Mouse (Mus musculus): ENCODE results near the gene Gm45140. TPM values are rescaled to one million over a fixed set of nuclear protein-coding genes. Genes with fewer than 3 reads are reported as not detected.

Gene Gm45140
- polyA plus RNA-seq, 1 experiment from 2014 or later: 3.0 TPM

GRCm38 (mm10) chr6:87809144-87809543 is 26.5 kb downstream of the Gm45140 start:
- peaks cover 25% of the 10 kb centered on the region for H3K4me1 ChIP-seq
- H3K27ac ChIP-seq: no peak overlapping the region
- no peak overlapping the region for H3K4me2 ChIP-seq
- H3K9ac ChIP-seq: no peak overlapping the region
- no peaks in the 10 kb centered on the region for H3K9me3 ChIP-seq
- 85% methylated on average over 2 of the region's 2 CpGs for WGBS
- peaks cover 8% of the 10 kb centered on the region for H3K36me3 ChIP-seq
- H3K27me3 ChIP-seq: no peaks in the 10 kb centered on the region
- ATAC-seq (ENCODE audit: insufficient number of reproducible peaks, low FRiP score, low TSS enrichment, low read depth): no peak
- H3K4me3 ChIP-seq: no peak overlapping the region

GRCm38 (mm10) chr6:87808521-87808920 is 27.1 kb downstream of the Gm45140 start:
- Histone ChIP-seq H3K4me2 (no peak overlapping the region), H3K36me3 (peaks cover 7% of the 10 kb centered on the region), H3K27me3 (no peaks in the 10 kb centered on the region), H3K4me3 (no peak overlapping the region), H3K27ac (no peak overlapping the region), H3K4me1 (peaks cover 25% of the 10 kb centered on the region), H3K9me3 (no peaks in the 10 kb centered on the region), H3K9ac (no peak overlapping the region)
- 76% methylated on average over 3 of the region's 3 CpGs for WGBS
- no peak for ATAC-seq (ENCODE audit: insufficient number of reproducible peaks, low FRiP score, low TSS enrichment, low read depth)

- 81% methylated on average over 4 of the region's 4 CpGs for WGBS
- peaks cover 25% of the 10 kb centered on the region for H3K4me1 ChIP-seq
- H3K36me3 ChIP-seq: peaks cover 7% of the 10 kb centered on the region
- H3K4me3 ChIP-seq: no peak overlapping the region
- H3K27ac ChIP-seq: no peak overlapping the region
- no peak overlapping the region for H3K4me2 ChIP-seq
- ATAC-seq (ENCODE audit: insufficient number of reproducible peaks, low FRiP score, low TSS enrichment, low read depth): no peak
- no peak overlapping the region for H3K9ac ChIP-seq
- no peaks in the 10 kb centered on the region for H3K27me3 ChIP-seq
- no peaks in the 10 kb centered on the region for H3K9me3 ChIP-seq
Measured at GRCm38 (mm10) chr6:87807735-87808440, 27.7 kb downstream of the Gm45140 start.

DNA sequence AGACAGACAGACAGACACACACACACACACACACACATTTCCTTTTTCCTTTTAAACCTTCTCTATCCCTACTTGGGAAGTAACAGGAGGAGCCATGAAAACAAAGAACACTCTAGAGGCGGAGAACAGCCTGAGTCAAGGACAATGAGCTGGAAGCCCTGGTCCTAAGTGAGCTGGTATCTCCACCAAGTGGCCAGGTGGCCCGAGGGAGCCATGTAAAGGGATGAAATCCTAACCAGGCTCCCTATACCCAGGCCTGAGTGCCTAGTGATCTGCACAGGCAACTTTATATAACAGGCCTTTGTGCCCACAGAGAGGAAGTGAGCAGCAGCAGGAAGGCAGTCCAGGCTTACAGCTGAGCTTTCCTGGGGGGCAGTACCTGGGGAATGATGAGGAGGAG is 28.7 kb downstream of the Gm45140 start:
- peaks cover 7% of the 10 kb centered on the region for H3K36me3 ChIP-seq
- no peak for ATAC-seq (ENCODE audit: insufficient number of reproducible peaks, low FRiP score, low TSS enrichment, low read depth)
- H3K9ac ChIP-seq: no peak overlapping the region
- no peak overlapping the region for H3K4me3 ChIP-seq
- no peak overlapping the region for H3K4me2 ChIP-seq
- peaks cover 17% of the 10 kb centered on the region for H3K4me1 ChIP-seq
- WGBS: 63% methylated on average over 2 of the region's 2 CpGs
- H3K27ac ChIP-seq: no peak overlapping the region
- H3K9me3 ChIP-seq: no peaks in the 10 kb centered on the region
- H3K27me3 ChIP-seq: no peaks in the 10 kb centered on the region

DNA sequence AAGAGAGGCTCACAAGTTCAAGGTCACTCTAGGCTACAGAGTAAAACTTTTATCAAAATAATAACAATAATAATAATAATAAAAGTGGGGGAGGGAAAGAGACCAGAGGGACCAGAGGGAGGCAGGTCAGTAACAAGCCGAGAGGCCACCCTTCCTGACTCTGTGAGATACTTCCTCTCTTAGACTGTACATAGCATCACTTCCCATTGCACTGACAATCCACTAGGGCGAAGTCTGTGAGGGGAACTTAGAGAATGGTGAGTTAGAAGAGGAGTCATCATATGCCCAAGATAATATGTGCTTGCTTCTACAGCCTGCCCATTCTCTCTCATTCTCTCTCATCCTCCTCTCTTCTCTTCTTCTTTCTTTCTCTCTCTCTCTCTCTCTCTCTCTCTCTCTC is 29.6 kb downstream of the Gm45140 start:
- no peak overlapping the region for H3K4me2 ChIP-seq
- WGBS: 76% methylated on average over 2 of the region's 2 CpGs
- H3K4me1 ChIP-seq: peaks cover 17% of the 10 kb centered on the region
- no peak for ATAC-seq (ENCODE audit: insufficient number of reproducible peaks, low FRiP score, low TSS enrichment, low read depth)
- H3K9me3 ChIP-seq: no peaks in the 10 kb centered on the region
- H3K27ac ChIP-seq: no peak overlapping the region
- H3K36me3 ChIP-seq: peaks cover 7% of the 10 kb centered on the region
- H3K27me3 ChIP-seq: no peaks in the 10 kb centered on the region
- H3K4me3 ChIP-seq: no peak overlapping the region
- H3K9ac ChIP-seq: no peak overlapping the region

DNA sequence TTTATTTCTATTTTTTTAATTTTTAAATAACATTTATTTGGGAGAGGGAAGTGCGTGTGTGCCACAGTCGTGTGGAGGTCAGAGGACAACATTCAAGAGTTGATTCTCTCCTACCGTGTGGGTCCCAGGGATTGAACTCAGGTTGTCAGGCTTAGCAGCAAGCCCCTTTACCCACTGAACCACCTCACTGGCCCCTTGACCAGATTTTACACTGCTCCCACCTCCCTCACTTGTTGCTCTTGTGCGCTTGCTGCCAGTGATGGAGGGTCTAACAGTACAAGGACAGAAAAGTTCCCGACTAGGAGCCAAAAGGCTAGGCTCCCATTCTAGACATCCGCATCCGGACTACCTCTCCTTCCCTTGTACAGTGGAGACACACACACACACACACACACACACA is 30.1 kb downstream of the Gm45140 start:
- no peak overlapping the region for H3K4me3 ChIP-seq
- H3K9me3 ChIP-seq: no peaks in the 10 kb centered on the region
- 88% methylated on average over 7 of the region's 7 CpGs for WGBS

GRCm38 (mm10) chr6:87804886-87805285 is 30.7 kb downstream of the Gm45140 start:
- Histone ChIP-seq H3K27me3 (no peaks in the 10 kb centered on the region), H3K36me3 (peaks cover 7% of the 10 kb centered on the region), H3K9me3 (no peaks in the 10 kb centered on the region), H3K4me2 (no peak overlapping the region), H3K27ac (no peak overlapping the region), H3K4me1 (peaks cover 6% of the 10 kb centered on the region), H3K4me3 (no peak overlapping the region), H3K9ac (no peak overlapping the region)
- 72% methylated on average over 7 of the region's 7 CpGs for WGBS
- no peak for ATAC-seq (ENCODE audit: insufficient number of reproducible peaks, low FRiP score, low TSS enrichment, low read depth)

More for the DNA sequence above, 30.1 kb downstream of the Gm45140 start:
- no peak overlapping the region for H3K27ac ChIP-seq
- no peak for ATAC-seq (ENCODE audit: insufficient number of reproducible peaks, low FRiP score, low TSS enrichment, low read depth)
- H3K4me2 ChIP-seq: no peak overlapping the region
- no peaks in the 10 kb centered on the region for H3K27me3 ChIP-seq
- H3K4me1 ChIP-seq: peaks cover 12% of the 10 kb centered on the region
- peaks cover 7% of the 10 kb centered on the region for H3K36me3 ChIP-seq
- H3K9ac ChIP-seq: no peak overlapping the region

DNA sequence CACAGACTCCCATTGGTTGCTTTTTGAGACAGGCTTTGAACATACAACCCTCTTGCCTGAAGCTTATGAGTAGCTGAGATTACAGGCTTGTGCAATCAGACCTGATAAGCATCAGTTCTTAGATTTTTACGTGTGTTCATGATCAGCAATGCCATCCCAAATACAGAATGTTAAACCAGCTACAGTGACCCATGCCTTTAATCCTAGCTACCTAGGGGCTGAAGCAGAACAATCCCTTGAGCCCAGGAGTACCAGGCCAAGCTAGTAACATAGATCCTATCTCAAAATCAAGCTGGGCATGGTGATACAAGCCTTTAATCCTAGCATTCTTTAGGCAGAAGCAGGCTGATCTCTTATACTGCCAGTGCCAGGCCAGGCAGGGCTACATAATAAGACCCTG is 31.6 kb downstream of the Gm45140 start:
- 76% methylated on average over 1 of the region's 1 CpGs for WGBS
- Histone ChIP-seq H3K9ac (no peak overlapping the region), H3K36me3 (peaks cover 7% of the 10 kb centered on the region), H3K27ac (no peak overlapping the region), H3K27me3 (no peaks in the 10 kb centered on the region), H3K9me3 (no peaks in the 10 kb centered on the region), H3K4me1 (no peaks in the 10 kb centered on the region), H3K4me2 (no peak overlapping the region), H3K4me3 (no peak overlapping the region)
- ATAC-seq (ENCODE audit: insufficient number of reproducible peaks, low FRiP score, low TSS enrichment, low read depth): no peak

GRCm38 (mm10) chr6:87802462-87802861 is 33.1 kb downstream of the Gm45140 start:
- WGBS: 80% methylated on average over 7 of the region's 7 CpGs
- no peaks in the 10 kb centered on the region for H3K9me3 ChIP-seq
- H3K4me3 ChIP-seq: no peak overlapping the region
- no peak overlapping the region for H3K27ac ChIP-seq
- H3K27me3 ChIP-seq: no peaks in the 10 kb centered on the region
- no peak overlapping the region for H3K4me2 ChIP-seq
- no peak overlapping the region for H3K9ac ChIP-seq
- no peak for ATAC-seq (ENCODE audit: insufficient number of reproducible peaks, low FRiP score, low TSS enrichment, low read depth)
- no peaks in the 10 kb centered on the region for H3K4me1 ChIP-seq
- peaks cover 7% of the 10 kb centered on the region for H3K36me3 ChIP-seq

DNA sequence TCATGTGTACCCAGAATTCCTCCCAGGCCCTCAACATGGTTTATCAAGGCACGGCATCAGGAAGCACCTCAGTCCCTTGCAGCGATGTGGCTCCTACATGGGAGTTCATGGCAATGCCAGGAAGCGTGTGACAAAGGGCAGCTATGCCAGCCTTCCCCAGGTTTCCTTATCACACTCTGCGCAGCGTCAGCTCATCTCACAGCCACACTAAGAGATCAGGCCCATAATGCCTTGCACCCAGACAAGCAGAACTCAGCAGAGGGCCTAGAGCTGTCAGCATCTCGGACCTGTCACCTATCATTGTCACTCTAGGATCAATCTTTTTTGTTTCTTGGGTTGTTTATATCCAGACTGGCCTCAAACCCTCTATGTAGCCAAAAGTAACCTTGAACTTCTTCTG is 36.0 kb downstream of the Gm45140 start:
- Histone ChIP-seq H3K9ac (no peak overlapping the region), H3K27me3 (no peaks in the 10 kb centered on the region), H3K4me2 (no peak overlapping the region), H3K4me3 (no peak overlapping the region), H3K36me3 (peaks cover 5% of the 10 kb centered on the region), H3K27ac (no peak overlapping the region), H3K4me1 (0 out of 2 replicates have a peak, but pooled peaks cover 2% of the 10 kb centered on the region), H3K9me3 (no peaks in the 10 kb centered on the region)
- ATAC-seq (ENCODE audit: insufficient number of reproducible peaks, low FRiP score, low TSS enrichment, low read depth): no peak
- 92% methylated on average over 6 of the region's 6 CpGs for WGBS

DNA sequence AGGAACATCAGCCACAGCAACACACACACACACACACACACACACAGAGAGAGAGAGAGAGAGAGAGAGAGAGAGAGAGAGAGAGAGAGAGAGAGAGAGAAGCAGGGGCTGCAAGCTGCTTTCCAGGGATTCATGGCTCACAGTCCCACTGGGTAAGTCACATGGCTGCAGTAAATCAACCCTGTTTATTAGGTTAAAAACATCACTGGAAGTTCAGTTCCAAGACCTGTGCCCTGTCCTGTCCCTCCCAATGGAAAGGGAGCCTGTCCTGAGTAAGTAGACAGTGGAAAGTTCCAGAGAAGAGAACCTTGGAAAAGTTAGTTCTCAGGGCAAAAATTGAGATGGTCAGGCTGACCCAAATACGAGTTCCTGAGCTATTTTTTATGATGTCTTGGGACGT is 38.3 kb downstream of the Gm45140 start:
- Histone ChIP-seq H3K4me1 (0 out of 2 replicates have a peak, but pooled peaks cover 2% of the 10 kb centered on the region), H3K4me3 (no peak overlapping the region), H3K9ac (no peak overlapping the region), H3K27ac (no peak overlapping the region), H3K27me3 (no peaks in the 10 kb centered on the region), H3K36me3 (peaks cover 12% of the 10 kb centered on the region), H3K9me3 (no peaks in the 10 kb centered on the region), H3K4me2 (no peak overlapping the region)
- 20% methylated on average over 2 of the region's 2 CpGs for WGBS
- ATAC-seq (ENCODE audit: insufficient number of reproducible peaks, low FRiP score, low TSS enrichment, low read depth): no peak

- no peaks in the 10 kb centered on the region for H3K9me3 ChIP-seq
- WGBS: 78% methylated on average over 6 of the region's 6 CpGs
- no peak for ATAC-seq (ENCODE audit: insufficient number of reproducible peaks, low FRiP score, low TSS enrichment, low read depth)
- no peaks in the 10 kb centered on the region for H3K27me3 ChIP-seq
- no peak overlapping the region for H3K4me2 ChIP-seq
- H3K4me3 ChIP-seq: no peak overlapping the region
- H3K4me1 ChIP-seq: 0 out of 2 replicates have a peak, but pooled peaks cover 2% of the 10 kb centered on the region
- no peak overlapping the region for H3K27ac ChIP-seq
- no peak overlapping the region for H3K9ac ChIP-seq
- H3K36me3 ChIP-seq: peaks cover 22% of the 10 kb centered on the region
Measured at GRCm38 (mm10) chr6:87796251-87796880, 39.2 kb downstream of the Gm45140 start.

Measured in limb, embryonic 15.5 days (tissue).